Mouse (Mus musculus) heart, postnatal 0 days (tissue): ENCODE results near the gene D130043K22Rik.

Experiments used
- CTCF ChIP-seq: IDR thresholded peaks from 2 replicates; pipeline ENCODE4 v1.5.1; 2016; ENCODE audit warnings: antibody characterized with exemption, control low read depth, low read depth
- EP300 ChIP-seq: IDR thresholded peaks from 2 replicates; pipeline ENCODE4 v1.6.1; 2016; ENCODE audit warnings: antibody characterized with exemption, low read depth

- TF ChIP-seq CTCF, result no peak
- TF ChIP-seq EP300, result no peak
These were observed 68.6 kb downstream of the D130043K22Rik start for GRCm38 (mm10) chr13:24913576-24913975.
